Mouse (Mus musculus) ES-Bruce4 (cell line): Measurements from ENCODE around the gene Pom121l2. TPM values are rescaled to one million over a fixed set of nuclear protein-coding genes. Genes with fewer than 3 reads are reported as not detected.

Source experiments
- H3K27ac ChIP-seq: 2 replicates; pipeline ENCODE4 v1.5.1; 2012; ENCODE audit warnings: low read length, inconsistent platforms; ENCODE audit not compliant: insufficient read depth
- H3K27me3 ChIP-seq: 2 replicates; pipeline ENCODE4 v1.6.1; 2012; ENCODE audit warnings: mild to moderate bottlenecking, low read length, inconsistent platforms; ENCODE audit not compliant: control insufficient read depth, poor library complexity, insufficient read depth, severe bottlenecking
- H3K36me3 ChIP-seq: 2 replicates; pipeline ENCODE4 v1.6.1; 2012; ENCODE audit warnings: inconsistent platforms, mild to moderate bottlenecking, low read length, moderate library complexity; ENCODE audit not compliant: control insufficient read depth, poor library complexity, insufficient read depth, severe bottlenecking
- H3K4me1 ChIP-seq: one replicate; pipeline ENCODE4 v1.8.1; 2011; ENCODE audit warnings: low read length; ENCODE audit not compliant: control insufficient read depth, insufficient read depth
- H3K4me3 ChIP-seq: 2 replicates; pipeline ENCODE4 v1.5.1; 2011; ENCODE audit warnings: low read depth, mild to moderate bottlenecking, low read length
- H3K9ac ChIP-seq: 2 replicates; pipeline ENCODE4 v1.6.1; 2012; ENCODE audit warnings: low read depth, mild to moderate bottlenecking, inconsistent platforms; ENCODE audit not compliant: poor library complexity, severe bottlenecking
- H3K9me3 ChIP-seq: replicated peaks from 2 replicates; pipeline ENCODE4 v1.6.1; 2012; ENCODE audit warnings: mild to moderate bottlenecking, low read length, inconsistent platforms; ENCODE audit not compliant: control insufficient read depth, poor library complexity, insufficient read depth, severe bottlenecking
- CTCF ChIP-seq: IDR thresholded peaks from one replicate; pipeline ENCODE4 v1.8.1; 2011; ENCODE audit warnings: low read depth, low read length
- EP300 ChIP-seq: IDR thresholded peaks from 2 replicates; pipeline ENCODE4 v1.6.1; 2011; ENCODE audit warnings: low read depth, low read length; ENCODE audit not compliant: insufficient read depth
- POLR2A ChIP-seq: IDR thresholded peaks from one replicate; pipeline ENCODE4 v1.8.1; 2011; ENCODE audit warnings: low read length; ENCODE audit not compliant: insufficient read depth
- polyA plus RNA-seq: library from polyadenylated mRNA; stranded (reverse); fragments of >200 nt; gene quantifications from 2 replicates; pipeline ENCODE4 v1.2.4, GENCODE M21; 2011; ENCODE audit warnings: low read depth; ENCODE audit not compliant: missing spikeins, insufficient read depth, insufficient read length

Pom121l2 gene
- polyA plus RNA-seq, 1 experiment, result not detected

- H3K27ac ChIP-seq, result no peak overlapping the region
- no peaks in the 10 kb centered on the region for H3K9me3 ChIP-seq
- no peaks in the 10 kb centered on the region for H3K27me3 ChIP-seq
- no peak for TF ChIP-seq EP300
- TF ChIP-seq CTCF, result no peak
- TF ChIP-seq POLR2A, result no peak
- H3K9ac ChIP-seq, result peak overlapping the region; percentile 89
- H3K36me3 ChIP-seq, result no peaks in the 10 kb centered on the region
- no peaks in the 10 kb centered on the region for H3K4me1 ChIP-seq
- H3K4me3 ChIP-seq, result peak overlapping the region; percentile 70
Measured at GRCm38 (mm10) chr13:22020901-22021339, 39.9 kb downstream of the Pom121l2 start.

DNA sequence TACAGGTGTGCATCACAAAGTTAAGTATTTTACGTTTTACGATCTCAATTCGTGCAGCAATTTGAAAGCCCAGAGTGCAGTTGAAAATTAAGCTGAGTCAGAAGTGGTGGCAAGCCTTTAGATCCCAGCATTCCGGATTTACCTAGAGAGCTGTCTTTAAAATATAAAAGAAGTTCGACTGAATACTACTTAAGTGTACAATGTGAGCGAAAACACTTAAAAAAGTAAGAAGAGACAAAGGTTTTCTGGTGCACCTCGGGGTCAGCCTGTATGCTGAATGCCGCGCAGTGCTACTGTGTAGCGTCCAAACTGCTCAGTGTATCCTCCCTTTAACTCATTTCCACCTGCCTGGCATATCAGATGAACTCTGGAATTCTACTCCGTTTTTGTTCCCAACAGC is 40.6 kb downstream of the Pom121l2 start:
- peak overlapping the region; percentile 89 for H3K9ac ChIP-seq
- peak overlapping the region; percentile 86 for H3K4me3 ChIP-seq
- TF ChIP-seq POLR2A (no peak), CTCF (no peak), EP300 (no peak)
- H3K36me3 ChIP-seq, result no peaks in the 10 kb centered on the region
- no peaks in the 10 kb centered on the region for H3K9me3 ChIP-seq
- H3K27me3 ChIP-seq, result no peaks in the 10 kb centered on the region
- H3K27ac ChIP-seq, result no peak overlapping the region
- H3K4me1 ChIP-seq, result no peaks in the 10 kb centered on the region

- H3K27ac ChIP-seq, result no peak overlapping the region
- H3K9ac ChIP-seq, result peak overlapping the region; percentile 89
- H3K36me3 ChIP-seq, result no peaks in the 10 kb centered on the region
Measured at GRCm38 (mm10) chr13:22022241-22022640, 41.2 kb downstream of the Pom121l2 start.

GRCm38 (mm10) chr13:22026058-22027031 is 45.4 kb downstream of the Pom121l2 start:
- Histone ChIP-seq H3K27ac (no peak overlapping the region), H3K9ac (peak overlapping the region; percentile 46), H3K4me3 (peak overlapping the region; percentile 68), H3K27me3 (no peaks in the 10 kb centered on the region), H3K36me3 (no peaks in the 10 kb centered on the region), H3K4me1 (no peaks in the 10 kb centered on the region), H3K9me3 (no peaks in the 10 kb centered on the region)
- TF ChIP-seq CTCF, result no peak
- TF ChIP-seq POLR2A, result no peak
- TF ChIP-seq EP300, result no peak

More at GRCm38 (mm10) chr13:22022241-22022640, 41.2 kb downstream of the Pom121l2 start:
- Histone ChIP-seq H3K4me1 (no peaks in the 10 kb centered on the region), H3K4me3 (peak overlapping the region; percentile 86), H3K9me3 (no peaks in the 10 kb centered on the region), H3K27me3 (no peaks in the 10 kb centered on the region)
- TF ChIP-seq CTCF (no peak), EP300 (no peak), POLR2A (no peak)

GRCm38 (mm10) chr13:22028673-22029460 is 47.9 kb downstream of the Pom121l2 start:
- H3K27me3 ChIP-seq, result no peaks in the 10 kb centered on the region
- H3K4me3 ChIP-seq, result peak overlapping the region; percentile 56

More at GRCm38 (mm10) chr13:22028673-22029460, 47.9 kb downstream of the Pom121l2 start:
- Histone ChIP-seq H3K9ac (peak overlapping the region; percentile 56), H3K4me1 (no peaks in the 10 kb centered on the region), H3K27ac (no peak overlapping the region), H3K36me3 (no peaks in the 10 kb centered on the region), H3K9me3 (no peaks in the 10 kb centered on the region)
- TF ChIP-seq POLR2A (no peak), EP300 (0 out of 2 replicates have a peak, but pooled peaks have one; percentile 14), CTCF (peak; percentile 91)
